Mouse (Mus musculus) CH12.LX (cell line): ENCODE data around the gene Mxra8. TPM values are rescaled to one million over a fixed set of nuclear protein-coding genes. Genes with fewer than 3 reads are reported as not detected.

Source experiments
- DNase-seq: peaks from one replicate; pipeline ENCODE4 v3.0.0-alpha.2; 2013; ENCODE audit errors: extremely low read depth
- H3K27ac ChIP-seq: 2 replicates; pipeline ENCODE4 v1.5.1; 2012; ENCODE audit warnings: low read depth, mild to moderate bottlenecking, control low read depth, moderate library complexity; ENCODE audit not compliant: insufficient read depth
- H3K27me3 ChIP-seq: replicated peaks from 2 replicates; pipeline ENCODE3; 2012; ENCODE audit warnings: inconsistent platforms
- H3K36me3 ChIP-seq, 2 experiments: replicated peaks in 1 of 2; 2 replicates each; pipeline versions ENCODE3 to v1.6.1; 2012; ENCODE audit warnings: inconsistent platforms in 1 of 2, low read length in 1 of 2, mild to moderate bottlenecking in 1 of 2, mixed read lengths in 1 of 2, moderate library complexity in 1 of 2; ENCODE audit not compliant: control insufficient read depth in 1 of 2, insufficient read depth in 1 of 2
- H3K4me1 ChIP-seq, 2 experiments: 2 replicates each; pipeline ENCODE4 v1.6.1; 2012; ENCODE audit warnings: inconsistent platforms in 1 of 2, moderate library complexity in 1 of 2; ENCODE audit not compliant: insufficient read depth in 2 of 2, control insufficient read depth in 1 of 2
- H3K4me2 ChIP-seq: 2 replicates; pipeline ENCODE4 v1.6.1; 2012; ENCODE audit warnings: low read depth, mild to moderate bottlenecking, control low read depth; ENCODE audit not compliant: poor library complexity, insufficient read depth, severe bottlenecking
- H3K4me3 ChIP-seq, 3 experiments: fragments of 150-350 bp in 1 of 3; sonication (generic) in 1 of 3; replicated peaks in 1 of 3; 2 replicates each; pipeline versions ENCODE3 to v1.5.1; 2011 to 2012; ENCODE audit warnings: low read depth in 2 of 3, low read length in 2 of 3, mild to moderate bottlenecking in 2 of 3, moderate library complexity in 2 of 3, control low read depth in 1 of 3, improper control_type of control experiment in 1 of 3, inconsistent platforms in 1 of 3, mixed read lengths in 1 of 3; ENCODE audit not compliant: poor library complexity in 1 of 3
- H3K79me2 ChIP-seq: replicated peaks from 2 replicates; pipeline ENCODE4 v1.6.1; 2012; ENCODE audit warnings: mild to moderate bottlenecking, moderate library complexity; ENCODE audit not compliant: control insufficient read depth, poor library complexity, insufficient read depth, severe bottlenecking; ENCODE audit errors: extremely low read depth
- H3K9ac ChIP-seq: 2 replicates; pipeline ENCODE4 v1.6.1; 2012; ENCODE audit warnings: low read depth, mild to moderate bottlenecking, control low read depth, moderate library complexity; ENCODE audit not compliant: insufficient read depth
- H3K9me3 ChIP-seq: replicated peaks from 2 replicates; pipeline ENCODE3; 2012; ENCODE audit warnings: low read length, inconsistent platforms, mixed read lengths
- BHLHE40 ChIP-seq: IDR thresholded peaks from 2 replicates; pipeline ENCODE4 v1.6.1; 2011; ENCODE audit warnings: mild to moderate bottlenecking, low read depth, low read length, improper control_type of control experiment
- CHD1 ChIP-seq: IDR thresholded peaks from 2 replicates; pipeline ENCODE4 v1.6.1; 2012; ENCODE audit warnings: low read depth, low read length, improper control_type of control experiment, inconsistent platforms
- CHD2 ChIP-seq: IDR thresholded peaks from 2 replicates; pipeline ENCODE4 v1.6.1; 2011; ENCODE audit warnings: low read length, improper control_type of control experiment
- E2F4 ChIP-seq: IDR thresholded peaks from 2 replicates; pipeline ENCODE4 v1.6.1; 2011; ENCODE audit warnings: low read depth, low read length, improper control_type of control experiment; ENCODE audit not compliant: insufficient replicate concordance
- ELF1 ChIP-seq: IDR thresholded peaks from 2 replicates; pipeline ENCODE4 v1.6.1; 2014; ENCODE audit warnings: low read depth, mild to moderate bottlenecking, inconsistent platforms, low read length, improper control_type of control experiment
- EP300 ChIP-seq: IDR thresholded peaks from 2 replicates; pipeline ENCODE4 v1.6.1; 2011; ENCODE audit warnings: low read length, improper control_type of control experiment
- ETS1 ChIP-seq: conservative IDR thresholded peaks from 2 replicates; pipeline ENCODE4 v1.6.1; 2012; ENCODE audit warnings: low read depth, mild to moderate bottlenecking, inconsistent platforms, low read length, improper control_type of control experiment, moderate library complexity
- HCFC1 ChIP-seq: IDR thresholded peaks from 2 replicates; pipeline ENCODE4 v1.6.1; 2012; ENCODE audit warnings: low read depth, mild to moderate bottlenecking, inconsistent platforms, low read length, improper control_type of control experiment
- JUN ChIP-seq: IDR thresholded peaks from 2 replicates; pipeline ENCODE4 v1.6.1; 2011; ENCODE audit warnings: low read depth, mild to moderate bottlenecking, low read length, improper control_type of control experiment, moderate library complexity; ENCODE audit not compliant: insufficient read depth
- NELFE ChIP-seq: IDR thresholded peaks from 2 replicates; pipeline ENCODE4 v1.6.1; 2011; ENCODE audit warnings: low read depth, low read length, improper control_type of control experiment
- POLR2A ChIP-seq: IDR thresholded peaks from 2 replicates; pipeline ENCODE4 v1.6.1; 2011; ENCODE audit warnings: low read depth, mild to moderate bottlenecking, improper control_type of control experiment, low read length
- POLR2AphosphoS2 ChIP-seq: IDR thresholded peaks from 2 replicates; pipeline ENCODE4 v1.6.1; 2011; ENCODE audit warnings: low read depth, low read length, improper control_type of control experiment
- RAD21 ChIP-seq: IDR thresholded peaks from 2 replicates; pipeline ENCODE4 v1.6.1; 2011; ENCODE audit warnings: low read depth, mild to moderate bottlenecking, low read length, improper control_type of control experiment, moderate library complexity
- USF1 ChIP-seq: IDR thresholded peaks from 2 replicates; pipeline ENCODE4 v1.6.1; 2014; ENCODE audit warnings: low read depth, mild to moderate bottlenecking, inconsistent platforms, low read length, improper control_type of control experiment
- ZMIZ1 ChIP-seq: IDR thresholded peaks from 2 replicates; pipeline ENCODE4 v1.6.1; 2012; ENCODE audit warnings: low read depth, mild to moderate bottlenecking, inconsistent platforms, low read length, improper control_type of control experiment
- ZNF384 ChIP-seq: IDR thresholded peaks from 2 replicates; pipeline ENCODE4 v1.6.1; 2012; ENCODE audit warnings: low read depth, low read length, improper control_type of control experiment, inconsistent platforms
- dilution Hi-C: fragments of 300-500 bp; cut with MboI; formaldehyde crosslinking; loops from 2 replicates; pipeline ENCODE4 v1.14.3; 2020; ENCODE audit warnings: low sequenced_read_pairs; ENCODE audit not compliant: extremely low pct_unique_long_range_greater_than_20kb, extremely low pct_ligation_motif_present
- in situ Hi-C: fragments of 300-500 bp; cut with MboI; formaldehyde crosslinking; loops from 3 replicates; pipeline ENCODE4 v1.14.3; 2019; ENCODE audit warnings: low sequenced_read_pairs, low pct_ligation_motif_present, low pct_unique_long_range_greater_than_20kb, mixed read lengths
- polyA plus RNA-seq: library from polyadenylated mRNA; unstranded; fragments of >175 nt; gene quantifications from 2 replicates; pipeline ENCODE4 v1.2.1, GENCODE M21; 2012; ENCODE audit warnings: low read depth; ENCODE audit not compliant: insufficient read length
- total RNA-seq, 2 experiments: library from RNA; depleted of rRNA; stranded (reverse); fragments of 300-350 nt in 1 of 2; fragments of >200 nt in 1 of 2; gene quantifications; 2 replicates each; pipeline ENCODE4 v1.2.3; 2012 to 2014

Mxra8 gene
- total and polyA plus RNA-seq, 3 experiments: 8.8 to 24.0 (median 12.4) TPM

DNA sequence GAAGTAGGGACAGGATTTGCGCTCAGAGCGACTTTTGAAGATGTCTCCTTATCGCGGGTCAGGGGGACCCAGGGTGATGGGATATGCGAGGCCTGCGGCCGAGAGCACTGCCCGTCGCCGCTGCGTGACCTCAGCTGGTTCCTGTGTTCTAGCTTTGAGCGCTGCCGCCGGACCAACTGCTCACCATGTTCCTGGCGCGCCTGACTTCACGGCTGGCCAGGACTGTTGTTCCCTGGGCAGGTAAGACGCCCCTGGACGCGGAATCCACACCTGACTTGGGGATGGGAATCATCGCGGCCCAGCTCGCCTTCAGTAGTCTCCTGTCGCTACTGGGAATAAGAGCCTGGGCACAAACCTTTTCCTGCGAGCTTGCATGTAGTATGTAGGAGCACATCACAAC, 7.6 kb upstream of the Mxra8 start:
- Histone ChIP-seq H3K4me3 (peak overlapping the region; percentile 80 to 90 (median 88)), H3K9me3 (no peaks in the 10 kb centered on the region), H3K9ac (peak overlapping the region; percentile 83), H3K79me2 (peaks cover 20% of the 10 kb centered on the region), H3K27ac (peak overlapping the region; percentile 48), H3K4me2 (peak overlapping the region; percentile 52; the same call in 1 of the 2 replicates), H3K4me1 (peaks cover 7 to 29% of the 10 kb centered on the region in 2 experiments), H3K27me3 (no peaks in the 10 kb centered on the region), H3K36me3 (peaks cover 9 to 50% of the 10 kb centered on the region in 2 experiments)
- TF ChIP-seq JUN: no peak
- no peak for TF ChIP-seq ZNF384
- TF ChIP-seq ELF1: no peak
- TF ChIP-seq POLR2AphosphoS2: no peak
- no peak for TF ChIP-seq POLR2A
- no peak for TF ChIP-seq CHD1
- no peak for TF ChIP-seq HCFC1
- TF ChIP-seq CHD2: no peak
- TF ChIP-seq RAD21: no peak
- TF ChIP-seq EP300: no peak
- no peak for TF ChIP-seq ETS1
- no peak for TF ChIP-seq USF1
- DNase-seq: no peak
- dilution Hi-C loops: no loop called here
- in situ Hi-C loops: loop anchor here (10.0 kb wide), 1 partner anchor 113 kb away; the partner anchor contains the start of gene Ube2j2

DNA sequence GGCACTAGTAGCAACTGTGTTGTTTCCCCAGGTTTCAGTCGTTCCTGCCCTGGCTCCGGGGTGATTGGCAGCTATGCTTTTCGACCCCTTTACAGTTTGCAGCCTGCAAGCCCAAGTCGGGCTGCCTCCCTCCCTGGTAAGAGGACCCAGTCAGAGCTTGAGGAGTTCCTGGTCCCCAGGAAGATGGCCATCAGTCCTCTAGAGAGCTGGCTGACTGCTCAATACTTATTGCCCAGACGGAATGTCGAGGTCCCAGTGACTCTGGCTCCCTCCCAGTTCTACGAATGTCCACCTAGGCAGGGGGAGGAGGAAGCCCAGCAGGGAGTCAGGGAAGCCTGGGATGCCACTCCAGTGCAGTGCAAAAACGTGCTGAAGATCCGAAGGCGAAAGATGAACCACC, 7.2 kb upstream of the Mxra8 start:
- Histone ChIP-seq H3K36me3 (peaks cover 6 to 45% of the 10 kb centered on the region in 2 experiments), H3K27ac (no peak overlapping the region), H3K9ac (peak overlapping the region; percentile 83), H3K79me2 (peaks cover 20% of the 10 kb centered on the region), H3K27me3 (no peaks in the 10 kb centered on the region), H3K4me2 (peak overlapping the region; percentile 52), H3K9me3 (no peaks in the 10 kb centered on the region), H3K4me1 (peaks cover 7 to 29% of the 10 kb centered on the region in 2 experiments), H3K4me3 (peak overlapping the region; percentile 80 to 90 (median 88))
- in situ Hi-C loops (loop anchor here (10.0 kb wide), 1 partner anchor 112 kb away; the partner anchor contains the start of gene Ube2j2), dilution Hi-C loops (no loop called here)
- no peak for DNase-seq
- no peak for TF ChIP-seq NELFE

DNA sequence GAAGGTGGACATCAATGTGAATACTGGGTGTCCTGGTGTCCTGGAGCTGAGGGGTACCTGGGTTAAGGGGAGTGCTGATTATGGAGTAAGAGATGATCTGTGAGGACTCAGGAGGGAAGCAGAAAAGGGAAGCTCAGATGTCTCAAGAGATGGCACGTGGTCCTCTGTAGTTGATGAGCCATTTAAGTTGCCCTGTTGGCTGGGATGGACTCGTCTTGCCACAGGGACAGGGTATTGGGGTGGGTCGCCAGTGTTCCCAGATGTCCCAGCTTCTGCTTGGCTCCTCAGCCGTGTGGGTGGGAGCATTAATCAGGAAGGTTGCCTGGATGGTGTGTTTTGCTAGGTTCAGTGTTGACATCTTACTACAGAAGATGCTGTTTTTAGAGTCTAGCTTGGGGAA, 6.2 kb upstream of the Mxra8 start:
- Histone ChIP-seq H3K36me3 (peaks cover 6 to 39% of the 10 kb centered on the region in 2 experiments), H3K4me3 (no peak overlapping the region), H3K79me2 (peaks cover 20% of the 10 kb centered on the region), H3K27ac (peak overlapping the region; percentile 3; the same call in 1 of the 2 replicates), H3K4me2 (no peak overlapping the region), H3K27me3 (no peaks in the 10 kb centered on the region), H3K4me1 (peaks cover 7 to 32% of the 10 kb centered on the region in 2 experiments), H3K9ac (no peak overlapping the region; the same call in 1 of the 2 replicates), H3K9me3 (no peaks in the 10 kb centered on the region)
- DNase-seq: no peak
- in situ Hi-C loops (loop anchor here (10.0 kb wide), 1 partner anchor 112 kb away; the partner anchor contains the start of gene Ube2j2), dilution Hi-C loops (no loop called here)
- no peak for TF ChIP-seq BHLHE40
- TF ChIP-seq E2F4: no peak
- no peak for TF ChIP-seq USF1
- TF ChIP-seq ZMIZ1: no peak
